Mouse (Mus musculus): ENCODE results near the gene Kcnk5. TPM values are rescaled to one million over a fixed set of nuclear protein-coding genes. Genes with fewer than 3 reads are reported as not detected.

The Kcnk5 gene
- polyA plus RNA-seq, 1 experiment: 32.0 TPM

DNA sequence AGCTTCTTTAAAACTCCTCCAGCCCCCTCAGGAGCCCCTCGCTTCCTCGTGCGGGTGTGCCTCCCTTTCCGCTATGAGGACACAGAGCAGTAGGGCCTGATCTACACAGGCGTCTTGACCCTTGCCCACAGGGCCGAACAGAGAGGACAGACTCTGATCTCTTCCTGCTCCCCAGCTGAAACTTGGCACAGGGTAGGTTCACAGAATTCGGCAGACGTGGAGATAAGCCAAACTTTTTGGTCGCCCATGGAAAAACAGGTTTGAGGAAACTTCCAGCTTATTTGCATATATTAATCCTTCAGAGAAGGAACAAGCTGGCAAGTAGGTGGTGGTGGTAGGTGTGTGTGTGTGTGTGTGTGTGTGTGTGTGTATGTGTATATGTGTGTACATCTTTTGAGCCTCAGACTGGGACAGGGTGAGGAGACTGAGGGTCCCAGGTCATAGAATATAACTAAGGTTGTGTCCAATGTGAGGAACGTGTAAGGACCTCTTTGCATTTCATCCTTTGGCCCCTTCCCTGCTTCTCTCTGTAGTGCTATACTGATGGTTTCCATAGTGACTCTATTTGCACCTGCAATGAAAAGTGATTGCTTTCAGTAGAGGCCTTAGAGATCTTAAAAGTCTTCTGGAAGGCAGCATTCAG lies 43.1 kb upstream of the Kcnk5 start:
- H3K4me3 ChIP-seq (ENCODE audit: insufficient read depth, low read depth, low read length): no peak overlapping the region
- peak; percentile 93 for DNase-seq
- WGBS: 27% methylated on average over 10 of the region's 10 CpGs
- peaks cover 52% of the 10 kb centered on the region for H3K4me1 ChIP-seq (ENCODE audit: control insufficient read depth, insufficient read depth, low read length)
- H3K36me3 ChIP-seq (ENCODE audit: control insufficient read depth, insufficient read depth, low read length): no peaks in the 10 kb centered on the region
- peak overlapping the region; percentile 94 for H3K27ac ChIP-seq (ENCODE audit: insufficient read depth, low read depth, low read length)
- TF ChIP-seq CTCF (conservative IDR thresholded peaks at IDR 0.05; ENCODE audit: insufficient read depth, insufficient read length, low read depth, low read length): no peak
- no peak for TF ChIP-seq POLR2A (IDR thresholded peaks at IDR 0.05; ENCODE audit: low read depth, low read length)
- no peaks in the 10 kb centered on the region for H3K27me3 ChIP-seq (replicated peaks; ENCODE audit: control insufficient read depth, insufficient read depth, low read length)

DNA sequence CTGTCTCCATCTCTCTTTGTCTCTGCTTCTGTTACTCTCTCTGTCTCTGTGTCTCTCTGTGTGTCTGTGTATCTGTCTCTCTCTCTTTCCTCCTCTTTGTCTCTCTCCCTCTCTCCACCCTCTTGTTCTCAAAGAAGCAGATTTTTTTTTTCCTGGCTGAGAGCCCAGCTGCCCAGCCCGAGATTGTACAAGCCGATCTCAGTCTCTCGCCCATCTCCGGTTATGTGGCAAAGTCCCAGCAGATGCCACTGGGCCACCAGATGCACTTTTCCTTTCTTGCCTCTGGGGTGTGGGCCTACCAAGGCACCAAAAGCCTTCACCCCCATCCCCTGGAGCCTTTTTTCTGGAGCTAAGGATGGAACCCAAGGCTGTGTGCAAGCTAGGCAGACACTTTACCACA lies 42.6 kb upstream of the Kcnk5 start:
- Histone ChIP-seq H3K36me3 (ENCODE audit: control insufficient read depth, insufficient read depth, low read length) (no peaks in the 10 kb centered on the region), H3K27ac (ENCODE audit: insufficient read depth, low read depth, low read length) (peak overlapping the region; percentile 94), H3K27me3 (replicated peaks; ENCODE audit: control insufficient read depth, insufficient read depth, low read length) (no peaks in the 10 kb centered on the region), H3K4me1 (ENCODE audit: control insufficient read depth, insufficient read depth, low read length) (peaks cover 52% of the 10 kb centered on the region), H3K4me3 (ENCODE audit: insufficient read depth, low read depth, low read length) (no peak overlapping the region)
- TF ChIP-seq CTCF (conservative IDR thresholded peaks at IDR 0.05; ENCODE audit: insufficient read depth, insufficient read length, low read depth, low read length) (no peak), POLR2A (IDR thresholded peaks at IDR 0.05; ENCODE audit: low read depth, low read length) (no peak)
- 16% methylated on average over 4 of the region's 4 CpGs for WGBS
- DNase-seq: peak; percentile 88

GRCm38 (mm10) chr14:20223253-20223652 lies 41.6 kb upstream of the Kcnk5 start:
- 65% methylated on average over 5 of the region's 5 CpGs for WGBS
- H3K27ac ChIP-seq (ENCODE audit: insufficient read depth, low read depth, low read length): peak overlapping the region; percentile 94

GRCm38 (mm10) chr14:20221083-20221482 lies 39.5 kb upstream of the Kcnk5 start:
- H3K27ac ChIP-seq (ENCODE audit: insufficient read depth, low read depth, low read length): no peak overlapping the region
- no peak for DNase-seq
- no peak overlapping the region for H3K4me3 ChIP-seq (ENCODE audit: insufficient read depth, low read depth, low read length)
- WGBS: 80% methylated on average over 7 of the region's 7 CpGs
- no peak for TF ChIP-seq CTCF (conservative IDR thresholded peaks at IDR 0.05; ENCODE audit: insufficient read depth, insufficient read length, low read depth, low read length)
- TF ChIP-seq POLR2A (IDR thresholded peaks at IDR 0.05; ENCODE audit: low read depth, low read length): no peak
- H3K36me3 ChIP-seq (ENCODE audit: control insufficient read depth, insufficient read depth, low read length): no peaks in the 10 kb centered on the region
- peaks cover 31% of the 10 kb centered on the region for H3K4me1 ChIP-seq (ENCODE audit: control insufficient read depth, insufficient read depth, low read length)
- no peaks in the 10 kb centered on the region for H3K27me3 ChIP-seq (replicated peaks; ENCODE audit: control insufficient read depth, insufficient read depth, low read length)

More at GRCm38 (mm10) chr14:20223253-20223652, 41.6 kb upstream of the Kcnk5 start:
- Histone ChIP-seq H3K4me1 (ENCODE audit: control insufficient read depth, insufficient read depth, low read length) (peaks cover 48% of the 10 kb centered on the region), H3K27me3 (replicated peaks; ENCODE audit: control insufficient read depth, insufficient read depth, low read length) (no peaks in the 10 kb centered on the region), H3K36me3 (ENCODE audit: control insufficient read depth, insufficient read depth, low read length) (no peaks in the 10 kb centered on the region), H3K4me3 (ENCODE audit: insufficient read depth, low read depth, low read length) (no peak overlapping the region)
- TF ChIP-seq POLR2A (IDR thresholded peaks at IDR 0.05; ENCODE audit: low read depth, low read length): no peak
- no peak for TF ChIP-seq CTCF (conservative IDR thresholded peaks at IDR 0.05; ENCODE audit: insufficient read depth, insufficient read length, low read depth, low read length)
- no peak for DNase-seq

- no peak for TF ChIP-seq CTCF (conservative IDR thresholded peaks at IDR 0.05; ENCODE audit: insufficient read depth, insufficient read length, low read depth, low read length)
- no peak for TF ChIP-seq POLR2A (IDR thresholded peaks at IDR 0.05; ENCODE audit: low read depth, low read length)
- Histone ChIP-seq H3K27me3 (replicated peaks; ENCODE audit: control insufficient read depth, insufficient read depth, low read length) (no peaks in the 10 kb centered on the region), H3K4me1 (ENCODE audit: control insufficient read depth, insufficient read depth, low read length) (peaks cover 22% of the 10 kb centered on the region), H3K27ac (ENCODE audit: insufficient read depth, low read depth, low read length) (peak overlapping the region; percentile 88), H3K36me3 (ENCODE audit: control insufficient read depth, insufficient read depth, low read length) (no peaks in the 10 kb centered on the region), H3K4me3 (ENCODE audit: insufficient read depth, low read depth, low read length) (no peak overlapping the region)
- peak; percentile 92 for DNase-seq
- WGBS: 35% methylated on average over 1 of the region's 1 CpGs
Measured at GRCm38 (mm10) chr14:20219849-20220248, 38.2 kb upstream of the Kcnk5 start.

DNA sequence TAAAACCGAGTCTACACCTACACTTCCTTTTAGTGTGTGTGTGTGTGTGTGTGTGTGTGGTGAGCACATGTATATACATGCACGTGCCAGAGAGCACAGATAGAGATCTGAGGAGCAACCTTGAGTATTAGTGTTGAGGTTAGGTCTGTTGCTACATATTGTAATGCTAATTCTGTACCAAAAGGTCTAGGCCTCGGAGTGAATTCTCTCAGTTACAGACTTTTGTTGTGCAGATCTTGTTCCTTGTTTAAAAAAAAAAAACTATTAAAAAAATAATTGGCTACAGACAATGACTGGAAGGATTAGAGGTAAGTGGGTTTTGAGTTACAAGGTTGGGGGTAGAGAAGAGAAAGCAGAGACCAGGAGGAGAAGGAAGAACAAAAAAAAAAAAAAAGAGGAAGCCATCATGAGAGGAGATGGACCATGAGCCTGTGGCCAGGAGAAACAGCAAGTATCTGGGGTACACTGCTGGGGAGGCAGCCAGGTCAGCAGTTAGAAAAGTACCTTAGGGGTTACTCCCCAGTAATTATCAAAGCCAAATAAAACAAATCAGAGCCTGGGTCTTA lies 35.8 kb upstream of the Kcnk5 start:
- WGBS: 65% methylated on average over 3 of the region's 3 CpGs
- DNase-seq: no peak
- no peaks in the 10 kb centered on the region for H3K27me3 ChIP-seq (replicated peaks; ENCODE audit: control insufficient read depth, insufficient read depth, low read length)
- H3K4me1 ChIP-seq (ENCODE audit: control insufficient read depth, insufficient read depth, low read length): peaks cover 6% of the 10 kb centered on the region
- H3K27ac ChIP-seq (ENCODE audit: insufficient read depth, low read depth, low read length): no peak overlapping the region
- no peaks in the 10 kb centered on the region for H3K36me3 ChIP-seq (ENCODE audit: control insufficient read depth, insufficient read depth, low read length)
- no peak for TF ChIP-seq POLR2A (IDR thresholded peaks at IDR 0.05; ENCODE audit: low read depth, low read length)
- no peak overlapping the region for H3K4me3 ChIP-seq (ENCODE audit: insufficient read depth, low read depth, low read length)

- no peak for TF ChIP-seq CTCF (conservative IDR thresholded peaks at IDR 0.05; ENCODE audit: insufficient read depth, insufficient read length, low read depth, low read length)
- TF ChIP-seq POLR2A (IDR thresholded peaks at IDR 0.05; ENCODE audit: low read depth, low read length): no peak
- Histone ChIP-seq H3K27ac (ENCODE audit: insufficient read depth, low read depth, low read length) (no peak overlapping the region), H3K27me3 (replicated peaks; ENCODE audit: control insufficient read depth, insufficient read depth, low read length) (no peaks in the 10 kb centered on the region), H3K4me3 (ENCODE audit: insufficient read depth, low read depth, low read length) (no peak overlapping the region), H3K36me3 (ENCODE audit: control insufficient read depth, insufficient read depth, low read length) (no peaks in the 10 kb centered on the region), H3K4me1 (ENCODE audit: control insufficient read depth, insufficient read depth, low read length) (peaks cover 6% of the 10 kb centered on the region)
- no peak for DNase-seq
- 90% methylated on average over 7 of the region's 7 CpGs for WGBS
Measured at GRCm38 (mm10) chr14:20216561-20217298, 35.1 kb upstream of the Kcnk5 start.
